Mouse (Mus musculus): ENCODE measurements around the gene Six5. TPM values are rescaled to one million over a fixed set of nuclear protein-coding genes. Genes with fewer than 3 reads are reported as not detected.

Six5 gene
- polyA plus RNA-seq, 1 experiment, result 1.6 TPM

GRCm38 (mm10) chr7:19076586-19076991, 17.8 kb upstream of the Six5 start:
- Histone ChIP-seq H3K4me3 (ENCODE audit: insufficient read depth, poor library complexity, severe bottlenecking) (peak overlapping the region; percentile 71), H3K79me2 (ENCODE audit: control insufficient read depth, insufficient read depth) (peaks cover 64% of the 10 kb centered on the region)
- no peak for TF ChIP-seq MYOD1 (IDR thresholded peaks at IDR 0.05; ENCODE audit: control insufficient read depth, insufficient read length, low read depth)
- no peak for TF ChIP-seq CTCF (IDR thresholded peaks at IDR 0.05; ENCODE audit: control insufficient read depth, insufficient read depth, insufficient read length)
- TF ChIP-seq MAX (IDR thresholded peaks at IDR 0.05), result no peak
- TF ChIP-seq CEBPB (IDR thresholded peaks at IDR 0.05; ENCODE audit: low read depth), result no peak
- no peak for TF ChIP-seq MYOG (IDR thresholded peaks at IDR 0.05; ENCODE audit: control insufficient read depth, extremely low read depth, insufficient read length)
- TF ChIP-seq USF1 (IDR thresholded peaks at IDR 0.05; ENCODE audit: low read depth), result no peak
- TF ChIP-seq FOSL1 (IDR thresholded peaks at IDR 0.05; ENCODE audit: insufficient read depth, low read length, poor library complexity, severe bottlenecking), result no peak

GRCm38 (mm10) chr7:19077761-19078160, 16.6 kb upstream of the Six5 start:
- peak overlapping the region; percentile 71 for H3K4me3 ChIP-seq (ENCODE audit: insufficient read depth, poor library complexity, severe bottlenecking)
- peaks cover 33% of the 10 kb centered on the region for H3K79me3 ChIP-seq (ENCODE audit: low read depth)
- H3ac ChIP-seq (ENCODE audit: control insufficient read depth, insufficient read length, low read depth), result peak overlapping the region; percentile 44
- H3K79me2 ChIP-seq (ENCODE audit: control insufficient read depth, insufficient read depth), result peaks cover 68% of the 10 kb centered on the region
- H3K27me3 ChIP-seq (ENCODE audit: control insufficient read depth, insufficient read depth, insufficient read length), result no peaks in the 10 kb centered on the region
- peaks cover 24% of the 10 kb centered on the region for H3K36me3 ChIP-seq (ENCODE audit: control insufficient read depth, insufficient read depth)
- TF ChIP-seq MYOG (IDR thresholded peaks at IDR 0.05; ENCODE audit: control insufficient read depth, extremely low read depth, insufficient read length) (no peak), CTCF (IDR thresholded peaks at IDR 0.05; ENCODE audit: control insufficient read depth, insufficient read depth, insufficient read length) (no peak), MYOD1 (IDR thresholded peaks at IDR 0.05; ENCODE audit: control insufficient read depth, insufficient read length, low read depth) (no peak), FOSL1 (IDR thresholded peaks at IDR 0.05; ENCODE audit: insufficient read depth, low read length, poor library complexity, severe bottlenecking) (no peak), USF1 (IDR thresholded peaks at IDR 0.05; ENCODE audit: low read depth) (no peak), CEBPB (IDR thresholded peaks at IDR 0.05; ENCODE audit: low read depth) (no peak), MAX (IDR thresholded peaks at IDR 0.05) (no peak)

More at GRCm38 (mm10) chr7:19076586-19076991, 17.8 kb upstream of the Six5 start:
- peaks cover 32% of the 10 kb centered on the region for H3K79me3 ChIP-seq (ENCODE audit: low read depth)
- peaks cover 19% of the 10 kb centered on the region for H3K36me3 ChIP-seq (ENCODE audit: control insufficient read depth, insufficient read depth)
- H3K27me3 ChIP-seq (ENCODE audit: control insufficient read depth, insufficient read depth, insufficient read length), result no peaks in the 10 kb centered on the region
- H3ac ChIP-seq (ENCODE audit: control insufficient read depth, insufficient read length, low read depth), result peak overlapping the region; percentile 98

- no peaks in the 10 kb centered on the region for H3K27me3 ChIP-seq (ENCODE audit: control insufficient read depth, insufficient read depth, insufficient read length)
- H3K79me3 ChIP-seq (ENCODE audit: low read depth), result peaks cover 33% of the 10 kb centered on the region
- no peak for TF ChIP-seq MAX (IDR thresholded peaks at IDR 0.05)
- no peak for TF ChIP-seq CEBPB (IDR thresholded peaks at IDR 0.05; ENCODE audit: low read depth)
- no peak for TF ChIP-seq USF1 (IDR thresholded peaks at IDR 0.05; ENCODE audit: low read depth)
- TF ChIP-seq MYOD1 (IDR thresholded peaks at IDR 0.05; ENCODE audit: control insufficient read depth, insufficient read length, low read depth), result no peak
- no peak for TF ChIP-seq CTCF (IDR thresholded peaks at IDR 0.05; ENCODE audit: control insufficient read depth, insufficient read depth, insufficient read length)
- no peak for TF ChIP-seq FOSL1 (IDR thresholded peaks at IDR 0.05; ENCODE audit: insufficient read depth, low read length, poor library complexity, severe bottlenecking)
- TF ChIP-seq MYOG (IDR thresholded peaks at IDR 0.05; ENCODE audit: control insufficient read depth, extremely low read depth, insufficient read length), result no peak
- H3K4me3 ChIP-seq (ENCODE audit: insufficient read depth, poor library complexity, severe bottlenecking), result no peak overlapping the region
- H3K36me3 ChIP-seq (ENCODE audit: control insufficient read depth, insufficient read depth), result peaks cover 24% of the 10 kb centered on the region
- no peak overlapping the region for H3ac ChIP-seq (ENCODE audit: control insufficient read depth, insufficient read length, low read depth)
- H3K79me2 ChIP-seq (ENCODE audit: control insufficient read depth, insufficient read depth), result peaks cover 68% of the 10 kb centered on the region
These were observed 15.7 kb upstream of the Six5 start for GRCm38 (mm10) chr7:19078732-19079131.

- no peak for TF ChIP-seq MAX (IDR thresholded peaks at IDR 0.05)
- TF ChIP-seq CTCF (IDR thresholded peaks at IDR 0.05; ENCODE audit: control insufficient read depth, insufficient read depth, insufficient read length), result no peak
- TF ChIP-seq MYOG (IDR thresholded peaks at IDR 0.05; ENCODE audit: control insufficient read depth, extremely low read depth, insufficient read length), result no peak
- TF ChIP-seq FOSL1 (IDR thresholded peaks at IDR 0.05; ENCODE audit: insufficient read depth, low read length, poor library complexity, severe bottlenecking), result no peak
- Histone ChIP-seq H3ac (ENCODE audit: control insufficient read depth, insufficient read length, low read depth) (no peak overlapping the region), H3K79me2 (ENCODE audit: control insufficient read depth, insufficient read depth) (peaks cover 69% of the 10 kb centered on the region), H3K36me3 (ENCODE audit: control insufficient read depth, insufficient read depth) (peaks cover 24% of the 10 kb centered on the region), H3K79me3 (ENCODE audit: low read depth) (peaks cover 32% of the 10 kb centered on the region), H3K4me3 (ENCODE audit: insufficient read depth, poor library complexity, severe bottlenecking) (no peak overlapping the region), H3K27me3 (ENCODE audit: control insufficient read depth, insufficient read depth, insufficient read length) (no peaks in the 10 kb centered on the region)
These were observed 13.9 kb upstream of the Six5 start for GRCm38 (mm10) chr7:19080451-19080950.

GRCm38 (mm10) chr7:19082171-19082570, 12.2 kb upstream of the Six5 start:
- peaks cover 35% of the 10 kb centered on the region for H3K36me3 ChIP-seq (ENCODE audit: control insufficient read depth, insufficient read depth)
- TF ChIP-seq MAX (IDR thresholded peaks at IDR 0.05) (no peak), MYOG (IDR thresholded peaks at IDR 0.05; ENCODE audit: control insufficient read depth, extremely low read depth, insufficient read length) (no peak), CTCF (IDR thresholded peaks at IDR 0.05; ENCODE audit: control insufficient read depth, insufficient read depth, insufficient read length) (no peak), USF1 (IDR thresholded peaks at IDR 0.05; ENCODE audit: low read depth) (no peak), FOSL1 (IDR thresholded peaks at IDR 0.05; ENCODE audit: insufficient read depth, low read length, poor library complexity, severe bottlenecking) (no peak), CEBPB (IDR thresholded peaks at IDR 0.05; ENCODE audit: low read depth) (no peak), MYOD1 (IDR thresholded peaks at IDR 0.05; ENCODE audit: control insufficient read depth, insufficient read length, low read depth) (no peak)

GRCm38 (mm10) chr7:19083096-19083495, 11.3 kb upstream of the Six5 start:
- Histone ChIP-seq H3ac (ENCODE audit: control insufficient read depth, insufficient read length, low read depth) (peak overlapping the region; percentile 26), H3K36me3 (ENCODE audit: control insufficient read depth, insufficient read depth) (peaks cover 41% of the 10 kb centered on the region), H3K79me2 (ENCODE audit: control insufficient read depth, insufficient read depth) (peaks cover 55% of the 10 kb centered on the region), H3K27me3 (ENCODE audit: control insufficient read depth, insufficient read depth, insufficient read length) (no peaks in the 10 kb centered on the region), H3K79me3 (ENCODE audit: low read depth) (peaks cover 19% of the 10 kb centered on the region), H3K4me3 (ENCODE audit: insufficient read depth, poor library complexity, severe bottlenecking) (no peak overlapping the region)
- TF ChIP-seq CEBPB (IDR thresholded peaks at IDR 0.05; ENCODE audit: low read depth), result no peak
- TF ChIP-seq MAX (IDR thresholded peaks at IDR 0.05), result no peak
- no peak for TF ChIP-seq FOSL1 (IDR thresholded peaks at IDR 0.05; ENCODE audit: insufficient read depth, low read length, poor library complexity, severe bottlenecking)
- no peak for TF ChIP-seq USF1 (IDR thresholded peaks at IDR 0.05; ENCODE audit: low read depth)
- TF ChIP-seq MYOG (IDR thresholded peaks at IDR 0.05; ENCODE audit: control insufficient read depth, extremely low read depth, insufficient read length), result no peak
- TF ChIP-seq MYOD1 (IDR thresholded peaks at IDR 0.05; ENCODE audit: control insufficient read depth, insufficient read length, low read depth), result no peak
- TF ChIP-seq CTCF (IDR thresholded peaks at IDR 0.05; ENCODE audit: control insufficient read depth, insufficient read depth, insufficient read length), result no peak

More at GRCm38 (mm10) chr7:19082171-19082570, 12.2 kb upstream of the Six5 start:
- Histone ChIP-seq H3ac (ENCODE audit: control insufficient read depth, insufficient read length, low read depth) (no peak overlapping the region), H3K79me2 (ENCODE audit: control insufficient read depth, insufficient read depth) (peaks cover 64% of the 10 kb centered on the region), H3K4me3 (ENCODE audit: insufficient read depth, poor library complexity, severe bottlenecking) (no peak overlapping the region), H3K27me3 (ENCODE audit: control insufficient read depth, insufficient read depth, insufficient read length) (no peaks in the 10 kb centered on the region), H3K79me3 (ENCODE audit: low read depth) (peaks cover 23% of the 10 kb centered on the region)
